Mouse (Mus musculus): ENCODE results near the gene Lrrc2. TPM values are rescaled to one million over a fixed set of nuclear protein-coding genes. Genes with fewer than 3 reads are reported as not detected.
A peak's percentile ranks its signal among the peaks of the same experiment; 100 is the strongest.

The Lrrc2 gene
- 0.78 and 1.5 TPM in 2 replicates for polyA plus RNA-seq (2015; fragmentation: Nextera tagmentation; extraction: Ambion mirVana)

DNA sequence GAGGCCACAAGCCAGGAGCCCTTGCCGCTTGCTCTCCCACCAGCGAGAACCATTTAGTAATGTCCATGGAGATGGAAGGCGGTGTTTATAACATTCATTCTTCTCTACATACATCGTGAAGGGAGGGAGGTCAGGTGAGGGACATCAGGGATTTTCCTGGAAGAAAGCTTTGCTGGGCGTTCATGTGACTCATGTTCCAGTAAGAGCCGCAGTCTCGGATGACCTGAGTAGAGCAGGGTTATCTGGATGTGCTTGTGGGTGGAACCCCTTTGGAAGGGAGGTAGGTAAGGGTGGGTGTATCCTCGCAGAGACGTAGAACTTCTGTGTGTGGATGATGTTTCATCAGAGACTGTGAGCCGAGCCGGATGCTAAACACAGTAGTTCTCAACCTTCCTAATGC lies at the start of gene Lrrc2:
TSS of gene Lrrc2 (plus strand) at position 149 of the 400 bp plus-strand sequence.
- 85% methylated on average over 11 of the region's 11 CpGs for WGBS
- peaks cover 15% of the 10 kb centered on the region for H3K4me1 ChIP-seq
- no peak within 1 kb of the TSS for H3K4me2 ChIP-seq
- ATAC-seq (ENCODE audit: low FRiP score): no peak
- H3K9me3 ChIP-seq (replicated peaks): no peaks in the 10 kb centered on the region
- no peak within 1 kb of the TSS for H3K27ac ChIP-seq (replicated peaks)
- peaks cover 9% of the 10 kb centered on the region; the same call in 1 of the 2 replicates for H3K27me3 ChIP-seq (replicated peaks)
- H3K9ac ChIP-seq (replicated peaks): no peak within 1 kb of the TSS
- no peaks in the 10 kb centered on the region for H3K36me3 ChIP-seq
- no peak within 1 kb of the TSS for H3K4me3 ChIP-seq (replicated peaks)

GRCm38 (mm10) chr9:110902271-110902670 lies 49.1 kb upstream of the Lrrc2 start:
- WGBS: 88% methylated on average over 4 of the region's 4 CpGs
- no peak for ATAC-seq (ENCODE audit: low FRiP score)
- Histone ChIP-seq H3K4me1 (no peaks in the 10 kb centered on the region), H3K36me3 (no peaks in the 10 kb centered on the region), H3K4me2 (no peak overlapping the region), H3K9me3 (replicated peaks) (no peaks in the 10 kb centered on the region), H3K4me3 (replicated peaks) (no peak overlapping the region), H3K9ac (replicated peaks) (no peak overlapping the region), H3K27ac (replicated peaks) (no peak overlapping the region), H3K27me3 (replicated peaks) (no peaks in the 10 kb centered on the region)

- WGBS: 92% methylated on average over 11 of the region's 11 CpGs
- Histone ChIP-seq H3K4me1 (no peaks in the 10 kb centered on the region), H3K27me3 (replicated peaks) (no peaks in the 10 kb centered on the region), H3K27ac (replicated peaks) (no peak overlapping the region), H3K9ac (replicated peaks) (no peak overlapping the region), H3K4me3 (replicated peaks) (no peak overlapping the region), H3K36me3 (no peaks in the 10 kb centered on the region), H3K9me3 (replicated peaks) (no peaks in the 10 kb centered on the region), H3K4me2 (no peak overlapping the region)
- no peak for ATAC-seq (ENCODE audit: low FRiP score)
Measured at GRCm38 (mm10) chr9:110907201-110907837, 44.0 kb upstream of the Lrrc2 start.

DNA sequence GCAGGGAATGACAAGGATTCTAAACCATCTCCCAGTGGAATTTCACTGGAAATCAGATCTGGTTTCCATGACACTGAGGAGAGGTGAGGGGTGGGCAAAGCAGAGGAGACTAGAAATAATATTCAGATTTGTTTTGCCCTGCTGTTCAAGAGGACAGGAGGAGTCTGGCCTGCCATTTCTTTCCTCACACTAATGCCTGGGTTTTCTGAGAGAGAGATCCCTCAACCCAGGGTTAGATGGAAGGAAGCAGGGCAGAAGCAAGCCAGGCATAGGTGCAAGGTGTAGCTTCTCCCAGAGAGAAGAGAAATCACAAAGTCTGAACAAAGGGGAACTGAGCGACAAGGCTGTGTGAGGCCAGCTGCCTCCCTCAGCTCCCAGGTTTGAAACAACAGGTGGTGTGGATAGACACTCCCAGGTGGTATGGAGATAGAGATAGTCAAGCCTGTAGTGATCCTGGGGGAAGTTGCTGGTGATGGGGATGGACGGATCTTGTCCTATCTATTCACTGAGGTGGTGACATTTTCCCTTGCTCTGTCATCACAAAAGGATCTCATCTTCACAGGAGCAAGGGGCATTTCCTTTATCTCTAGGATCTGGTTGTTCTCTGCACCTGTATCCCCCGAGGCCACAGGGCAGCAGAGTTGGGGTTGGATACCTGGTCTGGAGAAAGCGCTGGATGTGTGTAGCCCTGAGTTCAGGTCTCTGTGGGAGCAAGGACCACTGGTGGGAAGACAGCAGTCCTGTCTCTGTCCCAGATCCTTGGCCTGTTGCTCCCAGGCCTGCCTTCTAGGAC lies 43.3 kb upstream of the Lrrc2 start:
- no peaks in the 10 kb centered on the region for H3K9me3 ChIP-seq (replicated peaks)
- no peak overlapping the region for H3K4me2 ChIP-seq
- no peaks in the 10 kb centered on the region for H3K36me3 ChIP-seq
- no peak overlapping the region for H3K4me3 ChIP-seq (replicated peaks)
- 85% methylated on average over 4 of the region's 4 CpGs for WGBS
- H3K27me3 ChIP-seq (replicated peaks): no peaks in the 10 kb centered on the region
- no peak overlapping the region for H3K27ac ChIP-seq (replicated peaks)
- no peak overlapping the region for H3K9ac ChIP-seq (replicated peaks)
- H3K4me1 ChIP-seq: no peaks in the 10 kb centered on the region
- ATAC-seq (ENCODE audit: low FRiP score): no peak

- H3K9ac ChIP-seq (replicated peaks): no peak overlapping the region
- H3K9me3 ChIP-seq (replicated peaks): no peaks in the 10 kb centered on the region
- no peaks in the 10 kb centered on the region for H3K36me3 ChIP-seq
- whole genome bisulfite sequencing: 97% methylated on average over 3 of the region's 3 CpGs
- H3K27ac ChIP-seq (replicated peaks): no peak overlapping the region
- H3K4me3 ChIP-seq (replicated peaks): no peak overlapping the region
- no peak overlapping the region for H3K4me2 ChIP-seq
- no peaks in the 10 kb centered on the region for H3K27me3 ChIP-seq (replicated peaks)
- no peaks in the 10 kb centered on the region for H3K4me1 ChIP-seq
- ATAC-seq (ENCODE audit: low FRiP score): no peak
Measured at GRCm38 (mm10) chr9:110908631-110909016, 42.7 kb upstream of the Lrrc2 start.

DNA sequence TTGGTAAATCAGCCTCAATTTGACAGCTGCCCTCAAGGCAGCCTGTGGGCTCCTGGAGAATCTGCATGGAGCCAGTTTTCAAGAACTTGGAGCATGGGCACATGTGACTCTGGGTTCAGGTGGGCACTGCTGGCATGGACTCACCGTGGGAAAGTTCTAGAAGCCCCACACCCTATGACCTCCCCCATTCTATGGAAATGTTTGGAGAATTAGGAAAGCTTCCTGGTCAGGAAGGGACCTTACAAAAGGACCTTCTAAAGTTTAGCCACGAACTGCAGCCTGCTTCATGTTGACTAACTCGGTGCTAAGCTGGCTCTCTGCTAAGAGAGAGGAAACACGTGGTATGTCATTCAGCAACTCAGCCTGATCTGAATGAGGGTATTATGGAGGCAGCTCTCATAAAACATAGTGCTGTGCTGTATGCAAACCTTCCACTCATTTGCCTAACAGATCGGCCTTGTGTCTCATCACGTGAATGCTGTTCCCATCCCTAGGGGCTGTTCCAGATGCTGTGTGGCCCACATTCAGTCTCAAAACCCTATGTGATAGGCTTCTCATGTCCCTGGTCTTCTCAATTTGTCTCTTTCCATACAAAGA lies 41.9 kb upstream of the Lrrc2 start:
- WGBS: 76% methylated on average over 6 of the region's 6 CpGs
- no peaks in the 10 kb centered on the region for H3K36me3 ChIP-seq
- ATAC-seq (ENCODE audit: low FRiP score): no peak

DNA sequence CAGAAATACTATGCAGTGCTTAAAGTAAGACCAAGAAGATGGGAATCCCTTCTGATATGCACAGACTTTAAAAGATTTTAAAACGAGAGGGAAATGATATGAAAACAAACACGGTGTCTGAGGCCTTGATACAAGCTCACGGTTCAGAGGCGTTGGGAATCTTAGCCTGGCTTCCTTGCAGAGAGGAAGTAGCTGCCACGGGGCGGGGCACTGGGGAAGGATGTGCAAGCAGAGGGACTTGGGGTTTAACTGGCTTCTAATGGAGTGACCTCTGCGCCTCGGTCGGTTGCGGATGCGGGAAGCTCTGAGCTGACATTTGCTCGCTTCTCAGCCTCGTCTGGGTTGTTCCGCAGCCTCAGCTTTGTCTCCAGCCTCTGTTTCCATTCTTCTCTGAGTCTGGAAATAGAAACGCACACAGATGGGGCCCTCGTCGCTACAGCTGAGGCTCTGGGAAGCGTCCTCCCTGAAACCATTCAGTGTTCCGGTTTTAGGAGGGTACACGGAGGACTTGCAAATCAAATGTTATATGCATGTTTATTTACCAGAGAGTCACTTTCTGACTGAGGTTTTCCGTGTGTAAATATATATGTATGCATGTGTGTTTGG lies 36.6 kb upstream of the Lrrc2 start:
- 49% methylated on average over 21 of the region's 21 CpGs for WGBS
- no peak overlapping the region for H3K27ac ChIP-seq (replicated peaks)
- H3K4me3 ChIP-seq (replicated peaks): no peak overlapping the region
- no peaks in the 10 kb centered on the region for H3K36me3 ChIP-seq
- H3K4me1 ChIP-seq: no peaks in the 10 kb centered on the region
- no peaks in the 10 kb centered on the region for H3K27me3 ChIP-seq (replicated peaks)
- no peak overlapping the region for H3K4me2 ChIP-seq
- H3K9me3 ChIP-seq (replicated peaks): no peaks in the 10 kb centered on the region
- no peak for ATAC-seq (ENCODE audit: low FRiP score)
- no peak overlapping the region for H3K9ac ChIP-seq (replicated peaks)

More for the DNA sequence above, 41.9 kb upstream of the Lrrc2 start:
- Histone ChIP-seq H3K9ac (replicated peaks) (no peak overlapping the region), H3K4me1 (no peaks in the 10 kb centered on the region), H3K4me2 (no peak overlapping the region), H3K27me3 (replicated peaks) (no peaks in the 10 kb centered on the region), H3K27ac (replicated peaks) (no peak overlapping the region), H3K9me3 (replicated peaks) (no peaks in the 10 kb centered on the region), H3K4me3 (replicated peaks) (no peak overlapping the region)

- ATAC-seq (ENCODE audit: low FRiP score): no peak
- H3K4me2 ChIP-seq: no peak overlapping the region
Measured at GRCm38 (mm10) chr9:110915466-110915865, 35.9 kb upstream of the Lrrc2 start.

DNA sequence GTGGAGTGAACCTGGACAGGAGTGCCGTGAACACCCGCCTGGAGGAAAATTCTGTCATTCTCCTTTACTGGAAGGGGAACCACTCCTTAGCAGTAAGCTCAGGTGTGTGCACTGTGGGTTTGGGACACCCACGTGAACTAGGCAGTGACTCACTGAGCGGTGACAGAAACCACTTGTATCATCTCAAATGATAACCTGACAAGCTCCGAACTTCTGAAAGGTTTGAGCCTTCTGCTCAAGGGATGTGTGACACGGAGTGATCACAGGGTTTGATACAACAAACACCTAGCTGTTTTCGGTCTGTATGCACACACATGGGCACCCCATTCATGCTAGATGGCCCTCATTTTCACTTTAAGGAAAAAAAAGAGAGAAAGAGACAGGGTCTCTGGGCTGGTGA lies 34.6 kb upstream of the Lrrc2 start, which contains the start of gene Fam240a:
TSS of gene Fam240a (minus strand) at position 76 of the 400 bp plus-strand sequence.
- Histone ChIP-seq H3K27me3 (replicated peaks) (no peaks in the 10 kb centered on the region), H3K4me1 (no peaks in the 10 kb centered on the region), H3K9me3 (replicated peaks) (no peaks in the 10 kb centered on the region), H3K9ac (replicated peaks) (no peak within 1 kb of the TSS), H3K36me3 (no peaks in the 10 kb centered on the region), H3K27ac (replicated peaks) (no peak within 1 kb of the TSS), H3K4me3 (replicated peaks) (no peak within 1 kb of the TSS), H3K4me2 (no peak within 1 kb of the TSS)
- ATAC-seq (ENCODE audit: low FRiP score): no peak
- WGBS: 95% methylated on average over 7 of the region's 7 CpGs

More at GRCm38 (mm10) chr9:110915466-110915865, 35.9 kb upstream of the Lrrc2 start:
- no peaks in the 10 kb centered on the region for H3K36me3 ChIP-seq
- H3K27me3 ChIP-seq (replicated peaks): no peaks in the 10 kb centered on the region
- no peaks in the 10 kb centered on the region for H3K9me3 ChIP-seq (replicated peaks)
- WGBS: 69% methylated on average over 8 of the region's 8 CpGs
- no peak overlapping the region for H3K9ac ChIP-seq (replicated peaks)
- H3K4me1 ChIP-seq: no peaks in the 10 kb centered on the region
- H3K27ac ChIP-seq (replicated peaks): no peak overlapping the region
- H3K4me3 ChIP-seq (replicated peaks): no peak overlapping the region

DNA sequence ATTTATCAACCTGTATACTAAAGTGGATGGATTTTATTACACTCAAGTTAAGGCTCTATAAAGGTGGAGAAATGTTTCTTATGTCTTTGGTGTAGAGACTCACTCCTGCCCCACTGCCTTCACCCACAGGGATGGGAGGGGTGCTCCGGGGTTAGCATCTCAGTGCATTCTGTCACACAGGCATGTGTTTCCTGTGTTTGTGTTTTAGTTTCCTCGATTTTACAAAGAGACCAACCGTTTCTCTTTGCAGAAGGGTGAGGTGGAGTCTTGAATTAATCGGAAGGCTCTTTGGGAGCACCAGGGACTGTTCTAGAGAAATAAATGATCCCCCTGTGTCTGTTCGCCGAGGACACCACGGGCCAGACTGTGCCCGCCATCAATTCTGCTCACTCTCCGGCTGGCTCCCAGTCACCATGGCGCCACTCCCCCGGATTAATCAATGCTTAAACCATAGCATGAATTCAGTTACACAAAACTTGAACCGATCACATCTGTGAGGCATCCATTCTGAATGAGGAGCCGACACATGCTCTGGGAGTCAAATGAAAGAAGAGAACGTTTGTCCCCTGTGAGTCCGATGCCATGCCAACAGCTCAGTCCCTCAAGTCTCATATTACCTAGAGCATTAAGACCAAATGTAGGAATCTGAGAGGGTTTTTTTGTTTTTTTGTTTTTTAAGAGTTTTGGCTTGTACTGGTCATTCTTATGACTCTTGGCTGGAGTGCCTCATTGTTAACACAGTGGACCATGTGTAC lies 30.5 kb upstream of the Lrrc2 start:
- Histone ChIP-seq H3K4me2 (no peak overlapping the region), H3K36me3 (no peaks in the 10 kb centered on the region), H3K27me3 (replicated peaks) (no peaks in the 10 kb centered on the region), H3K4me1 (no peaks in the 10 kb centered on the region), H3K9me3 (replicated peaks) (no peaks in the 10 kb centered on the region), H3K27ac (replicated peaks) (no peak overlapping the region; the same call in 1 of the 2 replicates), H3K4me3 (replicated peaks) (no peak overlapping the region), H3K9ac (replicated peaks) (no peak overlapping the region)
- 40% methylated on average over 15 of the region's 15 CpGs for WGBS
- ATAC-seq (ENCODE audit: low FRiP score): peak; percentile 35; the same call in 1 of the 2 replicates

DNA sequence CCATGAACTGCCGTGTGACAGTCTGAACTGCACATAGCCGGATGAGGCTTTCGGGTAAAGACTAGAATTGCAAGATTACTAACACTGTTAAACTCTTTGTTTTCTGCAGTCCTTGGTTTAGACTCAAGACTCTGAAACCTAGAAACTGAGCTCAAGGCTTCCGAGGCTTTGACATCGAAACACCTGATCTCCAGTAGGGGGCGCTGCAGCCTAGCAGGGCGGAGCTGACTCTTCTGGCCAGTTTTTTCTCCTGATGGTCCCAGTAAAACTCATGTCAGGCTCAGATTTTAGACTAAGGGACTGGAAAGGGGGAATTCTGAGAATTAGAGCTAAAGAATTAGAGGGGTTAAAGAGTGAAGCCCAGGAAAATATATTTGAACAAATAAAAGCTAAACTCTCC lies 28.6 kb upstream of the Lrrc2 start:
- 17% methylated on average over 7 of the region's 7 CpGs for WGBS
- Histone ChIP-seq H3K27ac (replicated peaks) (no peak overlapping the region), H3K9ac (replicated peaks) (no peak overlapping the region), H3K36me3 (no peaks in the 10 kb centered on the region), H3K4me2 (no peak overlapping the region), H3K9me3 (replicated peaks) (no peaks in the 10 kb centered on the region), H3K4me1 (no peaks in the 10 kb centered on the region), H3K4me3 (replicated peaks) (no peak overlapping the region), H3K27me3 (replicated peaks) (no peaks in the 10 kb centered on the region)
- ATAC-seq (ENCODE audit: low FRiP score): no peak

All from neural tube, embryonic 15.5 days (tissue).